Mouse (Mus musculus) ovary, postnatal 36 days (tissue): ENCODE results near the gene Creb5.

Experiments used
- DNase-seq: peaks from one replicate; pipeline ENCODE4 v3.0.0; 2022; ENCODE audit warnings: low spot score, mixed read lengths

Creb5 gene

GRCm38 (mm10) chr6:53429891-53430290 lies 142.8 kb downstream of the Creb5 start:
- no peak for DNase-seq

DNA sequence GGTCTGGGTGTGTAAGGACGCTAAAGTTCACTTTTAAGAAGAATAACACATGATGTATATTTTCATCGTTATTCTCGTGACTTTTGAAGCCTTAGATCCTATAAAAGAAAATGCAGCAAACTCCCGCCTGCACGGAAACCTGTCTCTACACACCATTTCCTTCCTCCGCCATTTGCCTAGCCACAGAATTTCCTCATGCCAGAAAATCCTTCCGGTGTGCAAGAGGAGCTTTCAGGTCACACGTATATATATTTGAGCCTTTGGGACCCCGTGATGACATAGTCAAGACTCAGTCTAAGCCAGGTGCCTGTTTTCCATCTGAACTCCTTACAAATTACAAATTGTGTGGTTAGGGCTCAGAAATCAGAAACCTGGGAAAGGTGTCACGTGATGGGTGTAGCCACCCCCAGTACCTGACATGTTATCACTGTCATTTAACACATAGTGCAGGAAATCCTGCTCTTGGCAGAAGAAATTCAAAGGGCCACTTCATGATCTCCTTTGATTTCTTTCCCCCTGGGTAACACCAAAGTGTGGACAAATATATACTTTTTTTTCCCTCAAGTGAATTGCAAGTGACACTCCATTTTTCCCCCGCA lies 158.9 kb downstream of the Creb5 start:
- DNase-seq, result no peak

DNA sequence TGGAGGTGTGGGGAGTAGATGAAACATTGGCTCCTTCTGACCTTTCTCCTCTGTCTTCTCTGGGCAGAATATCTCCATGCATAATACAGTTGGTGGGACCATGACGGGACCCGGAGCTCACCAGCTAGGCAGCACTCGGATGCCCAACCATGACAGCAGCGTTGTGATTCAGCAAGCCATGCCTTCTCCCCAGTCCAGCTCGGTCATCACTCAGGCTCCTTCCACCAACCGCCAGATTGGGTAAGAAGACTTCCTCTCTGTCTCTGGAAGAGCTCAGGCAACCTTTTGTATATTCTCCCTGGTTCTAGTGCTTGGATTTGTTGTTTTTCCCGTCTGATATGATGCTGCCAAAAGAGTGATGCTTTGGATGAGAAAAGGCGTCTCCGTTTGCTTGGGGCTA lies 160.4 kb downstream of the Creb5 start:
- no peak for DNase-seq

DNA sequence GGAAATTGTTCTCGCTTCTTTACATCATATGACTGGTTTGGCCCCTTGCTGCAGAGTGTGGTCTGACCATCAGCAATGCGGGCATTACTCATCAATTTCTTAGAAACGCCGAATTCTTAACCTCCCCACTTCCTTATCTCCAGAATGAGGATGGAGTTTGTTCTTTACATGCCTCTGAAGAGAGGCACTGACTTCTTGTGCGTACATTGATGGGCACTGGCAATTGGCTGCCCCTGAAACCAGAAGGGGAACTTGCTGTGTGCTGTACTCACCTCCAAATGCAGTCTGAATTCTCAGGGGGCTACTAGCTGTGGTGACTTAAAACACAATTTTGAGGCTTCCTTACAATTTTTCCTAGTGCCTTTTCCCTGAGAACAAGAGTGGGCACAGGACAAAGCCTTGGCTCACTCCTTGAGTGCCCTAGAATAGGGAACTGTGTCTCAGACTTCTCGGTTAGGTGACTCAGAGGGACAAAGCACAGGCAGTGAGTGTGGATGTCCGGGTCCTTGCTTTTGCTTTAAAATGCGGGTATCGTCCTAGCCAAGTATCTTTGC lies 161.3 kb downstream of the Creb5 start:
- DNase-seq, result no peak

GRCm38 (mm10) chr6:53449437-53450173 lies 162.5 kb downstream of the Creb5 start:
- no peak for DNase-seq

DNA sequence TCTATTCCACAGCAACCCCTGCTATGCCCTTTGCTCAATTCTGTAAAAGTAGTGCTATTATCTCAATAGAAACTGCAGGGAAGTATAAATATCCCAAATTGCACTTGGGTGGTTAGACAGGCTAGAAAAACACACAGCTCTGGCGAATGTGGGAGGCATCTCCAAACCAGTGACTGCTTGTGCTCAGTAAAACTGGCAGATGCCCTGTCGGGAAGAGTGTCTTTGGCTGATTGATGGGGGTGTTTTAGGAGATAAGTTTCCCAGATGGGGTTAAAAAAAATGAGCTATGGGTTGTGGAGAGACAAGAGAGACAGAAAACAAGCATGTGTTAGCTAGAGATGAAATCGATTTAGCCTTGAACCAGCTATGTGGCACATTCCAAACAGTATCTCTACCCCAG lies 163.4 kb downstream of the Creb5 start:
- DNase-seq, result no peak

- DNase-seq, result no peak
Measured at GRCm38 (mm10) chr6:53452240-53452639, 165.2 kb downstream of the Creb5 start.

GRCm38 (mm10) chr6:53455442-53455841 lies 168.4 kb downstream of the Creb5 start:
- no peak for DNase-seq

DNA sequence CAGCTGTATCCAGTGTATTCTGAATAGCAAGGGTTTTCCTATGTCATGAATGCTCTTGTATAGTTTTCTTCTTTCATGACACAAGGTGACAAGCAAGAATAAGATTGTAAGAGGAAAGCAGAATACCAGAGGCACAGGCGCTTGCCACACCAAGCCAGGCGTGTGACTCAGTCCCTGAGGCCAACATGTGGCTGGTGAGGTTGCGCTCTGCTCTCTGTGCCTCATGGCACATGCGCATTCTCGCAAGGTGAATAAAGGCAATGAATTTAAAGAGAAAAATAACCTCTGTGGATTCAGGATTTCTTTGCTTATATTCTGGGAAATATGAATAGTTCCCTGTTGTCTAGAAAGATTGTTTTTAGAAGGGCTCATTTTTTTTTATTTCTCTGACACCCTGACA lies 169.0 kb downstream of the Creb5 start:
- DNase-seq, result no peak

GRCm38 (mm10) chr6:53459995-53460747 lies 173.1 kb downstream of the Creb5 start:
- no peak for DNase-seq

DNA sequence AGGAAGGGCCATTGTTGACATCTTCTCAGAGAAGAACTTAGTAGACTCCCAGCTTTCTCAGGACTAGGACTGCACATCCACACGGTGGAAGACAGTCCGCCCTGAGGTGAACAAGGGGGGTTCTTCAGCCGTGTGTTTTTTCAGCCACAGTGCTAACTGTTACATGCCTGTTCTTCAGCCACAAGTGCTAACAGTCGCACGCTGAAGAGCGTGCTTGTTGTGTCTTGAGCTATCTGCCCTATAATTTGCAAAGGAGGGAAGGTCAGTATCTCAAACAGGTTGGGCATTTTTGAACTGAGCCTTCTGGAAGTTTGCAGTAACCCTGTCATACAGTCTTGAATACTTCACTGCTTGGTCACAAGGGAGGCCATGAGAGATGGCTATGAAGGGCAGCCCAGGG lies 174.0 kb downstream of the Creb5 start:
- DNase-seq, result no peak

GRCm38 (mm10) chr6:53461775-53462770 lies 175.0 kb downstream of the Creb5 start:
- DNase-seq, result no peak

GRCm38 (mm10) chr6:53462802-53463201 lies 175.7 kb downstream of the Creb5 start:
- DNase-seq, result no peak

- no peak for DNase-seq
Measured at GRCm38 (mm10) chr6:53463261-53463813, 176.3 kb downstream of the Creb5 start.

GRCm38 (mm10) chr6:53469204-53469603 lies 182.1 kb downstream of the Creb5 start:
- DNase-seq, result no peak

DNA sequence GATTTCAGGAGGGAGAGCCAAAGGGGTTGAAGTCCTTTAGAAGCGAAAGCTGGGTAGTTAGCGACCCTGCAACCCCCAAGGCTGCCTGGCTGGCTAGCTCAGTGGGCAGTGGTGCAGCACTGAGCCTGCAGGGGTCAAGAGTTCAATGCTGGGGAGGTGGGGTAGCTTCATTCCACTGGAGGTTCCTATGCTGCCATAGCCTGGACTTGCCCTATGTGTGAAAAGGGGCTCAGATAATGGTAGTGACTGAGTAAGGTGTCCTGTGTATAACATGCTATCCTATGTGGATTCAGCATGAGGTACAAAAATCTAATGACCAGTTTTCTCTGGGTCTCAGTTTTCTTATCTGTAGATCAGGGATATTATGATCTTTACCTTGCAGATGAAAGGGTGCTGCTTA lies 182.6 kb downstream of the Creb5 start:
- no peak for DNase-seq

DNA sequence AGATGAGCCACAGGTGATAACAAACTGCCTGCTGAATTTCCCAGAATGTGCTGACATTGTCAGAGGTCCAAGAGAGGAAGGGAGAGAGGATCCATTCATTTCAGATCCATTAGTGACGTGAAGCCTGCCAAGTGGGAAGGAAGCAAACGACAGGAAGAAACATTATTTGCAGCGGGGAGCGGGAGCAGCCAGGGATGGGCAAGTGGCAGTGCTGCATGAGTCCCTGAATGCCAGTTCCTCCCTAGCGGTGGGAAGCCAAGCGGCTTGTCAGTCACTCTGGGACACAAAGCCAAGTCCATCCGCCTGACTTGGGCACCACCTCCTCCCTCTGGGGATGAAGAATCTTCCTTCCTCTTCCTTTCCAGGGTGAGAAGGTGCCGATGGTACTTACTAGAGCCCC lies 183.5 kb downstream of the Creb5 start:
- DNase-seq, result no peak

DNA sequence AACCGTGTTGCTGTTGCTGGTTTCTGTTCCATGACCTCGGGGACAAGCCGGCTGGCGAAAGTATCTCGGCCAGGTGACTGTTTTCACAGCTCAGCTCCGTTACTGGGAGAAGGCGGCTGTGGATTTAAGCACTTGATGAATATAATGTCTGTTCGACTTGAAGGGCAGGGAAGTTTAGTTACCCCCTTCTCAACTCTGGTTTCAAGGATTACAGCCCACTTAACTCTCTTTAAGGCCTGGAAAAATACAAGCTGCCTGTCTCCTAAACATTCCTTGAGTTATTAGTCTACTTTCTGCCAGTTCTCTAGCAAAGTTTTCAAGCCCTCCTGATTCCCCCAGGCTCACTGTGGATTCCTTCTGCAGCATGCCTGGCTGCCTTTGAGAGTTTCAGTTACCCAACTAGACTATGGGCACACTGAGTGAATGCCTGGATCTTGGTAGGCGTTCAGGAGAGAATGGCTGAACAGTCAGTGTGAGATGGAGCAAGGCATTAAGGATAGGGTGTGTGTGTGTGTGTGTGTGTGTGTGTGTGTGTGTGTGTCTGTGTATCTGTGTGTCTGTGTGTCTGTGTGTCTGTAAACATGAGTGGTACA lies 184.0 kb downstream of the Creb5 start:
- DNase-seq, result no peak

- DNase-seq, result no peak
Measured at GRCm38 (mm10) chr6:53472751-53473150, 185.7 kb downstream of the Creb5 start.

- DNase-seq, result no peak
Measured at GRCm38 (mm10) chr6:53477501-53477900, 190.4 kb downstream of the Creb5 start.

DNA sequence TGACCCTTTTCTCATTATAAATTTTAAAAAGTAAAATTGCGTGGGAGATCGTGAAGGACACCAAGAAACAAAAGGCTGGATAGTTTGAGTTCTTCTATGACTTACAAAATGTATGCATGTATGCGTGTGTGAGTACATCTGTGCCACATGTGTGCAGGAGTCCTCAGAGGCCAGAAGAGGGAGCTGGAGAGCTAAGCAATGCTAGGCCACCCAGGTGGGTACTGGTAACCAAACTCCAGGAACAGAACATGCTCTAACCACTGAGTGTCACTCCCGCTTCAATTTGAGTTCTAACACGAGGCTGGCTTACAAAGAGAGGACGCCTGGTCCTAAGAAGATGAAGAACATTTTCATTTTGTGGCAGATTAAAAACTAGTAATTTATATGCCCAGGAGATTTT lies 203.8 kb downstream of the Creb5 start:
- DNase-seq, result no peak
